Mouse (Mus musculus) urinary bladder, adult 2 months (tissue): ENCODE measurements around the gene Fdx1l. TPM values are rescaled to one million over a fixed set of nuclear protein-coding genes. Genes with fewer than 3 reads are reported as not detected.
"Not testable (repeated sequence)": the region's sequence is repeated elsewhere in the genome, so short reads cannot be mapped to it uniquely, and the experiment has no call there.

ENCODE experiments used
- DNase-seq: peaks from one replicate; pipeline ENCODE4 v3.0.0; 2022; ENCODE audit warnings: low spot score
- polyA plus RNA-seq: library from polyadenylated mRNA; depleted of rRNA; stranded (reverse); fragments of >200 nt; gene quantifications from 2 replicates; pipeline ENCODE4 v1.2.3, GENCODE M21; 2012

Fdx1l gene
- polyA plus RNA-seq, 1 experiment, result 63.1 TPM

- no peak for DNase-seq
Observed at GRCm38 (mm10) chr9:21074173-21074572, 759 bp upstream of the Fdx1l start.

- DNase-seq, result no peak
Observed at GRCm38 (mm10) chr9:21072641-21073040, 773 bp downstream of the Fdx1l start.

- DNase-seq, result no peak
Observed at GRCm38 (mm10) chr9:21067006-21067684, 6.3 kb downstream of the Fdx1l start, which contains the start of gene Zglp1. Zglp1 (minus strand) TSS chr9:21067093.

GRCm38 (mm10) chr9:21062928-21063327 lies 10.5 kb downstream of the Fdx1l start:
- DNase-seq, result no peak

GRCm38 (mm10) chr9:21051578-21051977 lies 21.8 kb downstream of the Fdx1l start:
- no peak for DNase-seq

- DNase-seq, result no peak
Observed at GRCm38 (mm10) chr9:21045235-21045634, 28.2 kb downstream of the Fdx1l start.

- not testable (repeated sequence) for DNase-seq
Observed at GRCm38 (mm10) chr9:21044785-21045184, 28.6 kb downstream of the Fdx1l start.

- no peak for DNase-seq
Observed at GRCm38 (mm10) chr9:21043563-21043962, 29.9 kb downstream of the Fdx1l start.

- no peak for DNase-seq
Observed at GRCm38 (mm10) chr9:21041308-21041707, 32.1 kb downstream of the Fdx1l start.

- no peak for DNase-seq
Observed at GRCm38 (mm10) chr9:21039779-21040178, 33.6 kb downstream of the Fdx1l start.

- no peak for DNase-seq
Observed at GRCm38 (mm10) chr9:21037481-21037891, 35.9 kb downstream of the Fdx1l start.

- DNase-seq, result no peak
Observed at GRCm38 (mm10) chr9:21036666-21037065, 36.7 kb downstream of the Fdx1l start.

- no peak for DNase-seq
Observed at GRCm38 (mm10) chr9:21036161-21036560, 37.3 kb downstream of the Fdx1l start.

GRCm38 (mm10) chr9:21035586-21035985 lies 37.8 kb downstream of the Fdx1l start:
- no peak for DNase-seq

GRCm38 (mm10) chr9:21034481-21035085 lies 38.8 kb downstream of the Fdx1l start:
- DNase-seq, result no peak

GRCm38 (mm10) chr9:21033136-21033535 lies 40.3 kb downstream of the Fdx1l start:
- no peak for DNase-seq

- no peak for DNase-seq
Observed at GRCm38 (mm10) chr9:21032491-21032890, 40.9 kb downstream of the Fdx1l start.

GRCm38 (mm10) chr9:21031896-21032351 lies 41.5 kb downstream of the Fdx1l start, which contains the start of gene Icam5:
Icam5 (plus strand) TSS chr9:21032073.
- DNase-seq, result no peak

GRCm38 (mm10) chr9:21031251-21031895 lies 42.0 kb downstream of the Fdx1l start:
- no peak for DNase-seq

- DNase-seq, result no peak
Observed at GRCm38 (mm10) chr9:21030781-21031250, 42.6 kb downstream of the Fdx1l start.

- DNase-seq, result no peak
Observed at GRCm38 (mm10) chr9:21030055-21030600, 43.3 kb downstream of the Fdx1l start.

GRCm38 (mm10) chr9:21029291-21030054 lies 43.9 kb downstream of the Fdx1l start, which contains the start of gene Icam4:
Icam4 (plus strand) TSS chr9:21029373.
- no peak for DNase-seq
